Mouse (Mus musculus) thymus, postnatal 36 days (tissue): Measurements from ENCODE around the gene Armc6.
"Not testable (repeated sequence)": the region's sequence is repeated elsewhere in the genome, so short reads cannot be mapped to it uniquely, and the experiment has no call there.

Source experiments
- DNase-seq, 2 experiments: peaks; one replicate each; pipeline ENCODE4 v3.0.0; 2022; ENCODE audit warnings: mixed read lengths in 2 of 2

The Armc6 gene

DNA sequence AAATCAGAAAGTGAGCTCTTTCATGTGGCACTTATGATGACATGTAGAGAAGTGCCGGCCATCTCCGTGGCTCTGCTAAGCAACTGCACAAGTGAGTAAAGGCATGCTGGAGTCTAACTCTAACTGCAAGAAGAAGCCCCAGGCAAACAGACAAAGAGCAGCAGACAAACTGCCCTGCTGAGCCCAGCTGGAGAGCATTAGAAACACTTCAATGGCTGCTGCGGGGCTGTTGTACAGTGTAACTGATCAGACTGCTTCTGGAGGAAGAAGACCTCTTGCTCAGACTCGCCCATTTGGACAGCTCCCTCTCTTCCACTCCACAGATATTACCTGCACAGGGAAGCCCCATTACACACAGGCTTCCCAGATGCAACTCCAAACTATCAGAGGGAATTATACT, 6.3 kb downstream of the Armc6 start:
- DNase-seq, result no peak

DNA sequence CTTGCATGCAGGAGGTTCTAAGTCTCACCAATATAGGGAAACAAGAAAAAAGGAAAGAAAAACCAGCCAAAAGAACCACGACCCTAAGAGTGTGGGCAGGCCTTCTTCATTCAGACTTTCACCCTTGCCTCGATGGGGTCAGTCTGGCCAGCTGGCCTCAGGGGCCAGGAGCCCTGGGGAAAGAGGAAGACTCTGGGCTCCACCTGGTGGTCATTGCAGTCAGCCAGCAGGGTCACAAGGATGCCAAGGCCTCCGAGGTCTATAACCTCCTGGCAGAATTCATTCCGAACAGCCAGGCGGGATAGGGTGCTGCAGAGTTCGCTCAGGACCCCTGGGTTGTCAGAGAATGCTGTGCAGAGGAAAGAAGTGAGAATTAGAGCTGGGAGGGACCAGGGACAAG, 10.9 kb downstream of the Armc6 start:
- peak; percentile 23 for DNase-seq

DNA sequence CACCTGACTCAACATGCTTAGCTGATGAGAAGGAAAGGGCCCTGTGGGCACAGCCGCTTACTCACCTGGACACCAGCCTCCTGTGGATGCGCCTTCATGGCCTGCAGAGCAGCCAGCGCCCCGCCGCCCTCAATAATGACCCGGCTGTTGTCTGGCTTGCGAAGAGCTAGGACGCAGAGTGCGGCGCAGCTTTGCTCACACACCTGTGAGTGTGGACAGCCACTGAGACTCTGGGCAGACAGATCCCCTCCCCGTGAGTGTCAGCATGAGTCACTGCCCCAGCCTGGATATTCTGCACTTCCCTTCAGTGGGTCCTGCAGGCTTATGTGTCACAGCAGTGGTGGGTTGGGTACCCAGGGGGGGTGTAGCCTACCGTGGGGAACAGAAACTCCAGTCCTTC, 12.2 kb downstream of the Armc6 start:
- no peak for DNase-seq

DNA sequence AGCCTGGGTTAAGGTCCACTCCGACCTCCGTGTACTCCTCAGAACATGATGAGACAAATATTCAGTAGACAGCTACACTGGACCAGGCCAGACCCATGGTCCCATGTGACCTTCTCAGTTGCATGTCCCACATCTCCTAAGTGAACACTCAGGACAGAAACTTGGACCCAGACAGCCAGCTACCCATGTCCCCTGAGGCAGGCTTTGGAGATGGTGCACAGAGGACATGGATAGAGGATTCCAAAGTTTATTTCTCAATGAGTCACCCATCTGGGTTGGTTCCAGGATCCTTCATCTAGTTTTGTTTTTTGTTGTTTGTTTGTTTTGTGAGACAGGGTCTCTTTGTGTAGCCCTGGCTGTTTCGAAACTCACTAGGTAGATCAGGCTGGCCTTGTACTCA, 13.4 kb downstream of the Armc6 start:
- no peak for DNase-seq

DNA sequence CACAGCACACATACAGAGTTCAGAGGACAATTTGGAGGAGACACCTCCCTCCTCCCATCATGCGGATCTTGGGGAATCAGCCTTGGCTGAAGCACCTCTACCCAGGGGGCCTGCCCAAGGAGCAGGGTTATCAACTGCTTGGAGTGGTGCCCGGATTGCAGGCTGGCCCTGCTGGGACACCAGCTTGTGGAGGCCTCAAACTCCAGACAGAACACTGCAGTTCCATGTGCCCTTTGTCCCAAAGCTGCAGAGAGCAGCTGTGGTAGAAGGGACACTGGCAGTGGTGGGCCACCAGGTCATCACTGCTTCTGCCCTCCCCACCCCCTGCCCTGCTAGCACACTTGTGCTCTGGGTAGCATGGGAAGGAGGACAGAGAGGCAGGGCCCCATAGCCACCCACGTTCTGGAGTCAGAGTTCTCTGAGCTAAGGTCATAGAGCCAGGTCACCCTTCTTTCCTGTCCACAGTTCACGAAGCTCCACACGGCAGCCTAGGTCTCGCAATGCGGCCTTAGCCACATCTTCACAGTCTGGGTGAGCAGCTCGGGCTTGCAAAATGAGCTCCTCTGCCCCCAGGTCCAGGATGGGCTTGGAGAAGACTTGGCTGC, 13.9 kb downstream of the Armc6 start:
- no peak for DNase-seq

DNA sequence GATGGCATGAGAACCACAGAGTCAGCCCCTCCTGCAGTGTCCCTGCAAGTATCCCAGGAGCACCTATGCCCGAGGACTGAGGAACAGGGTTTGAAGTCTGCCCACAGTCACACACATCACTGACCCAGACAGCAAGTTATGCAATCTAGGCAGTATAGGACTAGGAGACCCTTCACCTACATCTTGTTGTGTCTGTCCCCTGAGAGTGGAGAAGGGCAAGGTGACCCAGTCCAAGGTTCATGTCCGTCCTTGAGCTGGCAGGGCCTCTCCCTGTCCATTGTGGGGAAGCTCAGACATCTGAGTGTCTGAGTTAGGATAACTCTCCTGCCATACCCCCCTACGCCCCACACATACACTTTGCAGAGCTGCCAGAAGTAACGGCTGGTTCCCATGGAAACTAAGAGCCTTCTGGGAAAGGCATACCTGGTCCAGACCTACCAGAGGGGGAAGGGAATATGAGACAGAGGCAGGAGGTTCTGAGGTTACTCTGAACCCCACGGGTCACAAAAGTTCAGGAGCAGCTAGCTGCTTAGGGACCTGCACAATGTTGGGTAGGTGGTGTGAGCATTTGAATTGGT, 15.1 kb downstream of the Armc6 start:
- DNase-seq, result no peak

DNA sequence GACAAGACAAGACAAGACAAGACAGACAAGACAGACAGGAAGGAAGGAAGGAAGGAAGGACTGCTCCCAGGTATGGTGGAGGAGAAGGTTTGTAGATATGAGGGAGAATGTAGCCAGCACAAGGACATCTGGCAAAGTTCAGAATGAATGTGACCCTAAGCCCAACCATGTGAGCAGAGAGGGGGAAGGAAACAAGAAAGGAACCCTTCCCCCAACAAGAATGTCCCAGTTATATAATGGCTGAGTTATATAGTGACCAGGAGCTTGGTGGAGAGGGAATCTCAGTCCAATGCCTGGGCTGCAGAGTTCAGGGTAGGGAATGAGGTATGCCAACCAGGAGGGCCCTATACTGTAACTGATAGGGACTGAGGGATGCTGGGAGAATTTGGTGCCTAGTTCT, 16.8 kb downstream of the Armc6 start:
- DNase-seq, result no peak

DNA sequence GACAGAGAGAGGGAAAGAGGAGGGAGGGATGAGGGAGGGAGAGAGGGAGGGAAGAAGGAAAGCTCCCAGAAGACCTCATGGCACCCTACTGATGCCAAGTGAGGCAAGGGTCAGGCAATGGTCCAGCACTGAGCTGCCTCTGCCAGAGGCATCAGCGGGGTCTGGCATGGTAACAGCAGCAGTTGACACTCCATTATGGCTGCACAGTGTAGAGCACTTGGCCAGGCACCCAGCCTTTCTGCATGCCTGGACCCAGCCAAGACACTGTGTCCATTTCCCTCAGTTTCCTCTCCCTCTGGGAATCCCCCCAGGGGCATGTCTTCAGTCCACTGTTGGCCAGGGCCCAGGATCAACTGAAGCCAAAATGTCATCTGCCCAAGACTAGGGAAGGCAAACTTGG, 17.7 kb downstream of the Armc6 start:
- no peak for DNase-seq

DNA sequence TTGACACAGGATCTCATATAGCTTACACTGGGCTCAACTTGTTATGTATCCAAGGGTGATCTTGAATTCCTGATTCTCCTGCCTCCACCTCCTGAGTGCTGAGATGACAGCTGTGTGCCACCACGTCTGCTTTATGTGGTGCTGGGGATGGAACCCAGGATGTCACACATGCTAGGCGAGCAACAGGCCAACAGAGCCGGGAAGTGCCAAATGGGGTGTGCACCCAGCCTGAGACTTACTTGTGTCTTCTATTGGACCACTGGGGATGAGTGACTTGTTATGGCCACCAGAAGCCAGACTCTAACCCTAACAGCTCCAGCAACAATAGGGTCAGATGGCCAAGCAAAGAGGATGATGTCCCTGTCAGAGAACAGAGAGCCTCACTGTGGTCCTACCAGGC, 18.1 kb downstream of the Armc6 start:
- DNase-seq, result not testable (repeated sequence)

DNA sequence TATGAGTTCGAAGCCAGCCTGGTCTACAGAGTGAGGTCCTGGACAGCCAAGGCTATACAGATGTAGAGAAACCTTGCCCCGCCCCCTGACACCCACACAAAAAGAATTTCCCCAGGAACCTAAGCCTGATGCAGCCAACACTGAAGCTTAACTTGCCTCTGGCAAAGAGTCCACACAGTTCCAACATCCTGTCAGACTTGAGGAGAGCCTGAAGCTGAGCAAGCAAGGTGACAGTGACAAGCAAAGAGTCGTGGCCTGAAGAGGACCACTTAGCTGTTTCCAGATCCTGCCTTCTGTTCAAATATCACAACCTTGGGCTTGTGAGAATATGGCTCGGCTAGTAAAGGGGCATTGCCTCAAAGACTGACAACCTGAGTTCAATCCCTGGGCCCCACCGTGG, 19.2 kb downstream of the Armc6 start:
- no peak for DNase-seq

DNA sequence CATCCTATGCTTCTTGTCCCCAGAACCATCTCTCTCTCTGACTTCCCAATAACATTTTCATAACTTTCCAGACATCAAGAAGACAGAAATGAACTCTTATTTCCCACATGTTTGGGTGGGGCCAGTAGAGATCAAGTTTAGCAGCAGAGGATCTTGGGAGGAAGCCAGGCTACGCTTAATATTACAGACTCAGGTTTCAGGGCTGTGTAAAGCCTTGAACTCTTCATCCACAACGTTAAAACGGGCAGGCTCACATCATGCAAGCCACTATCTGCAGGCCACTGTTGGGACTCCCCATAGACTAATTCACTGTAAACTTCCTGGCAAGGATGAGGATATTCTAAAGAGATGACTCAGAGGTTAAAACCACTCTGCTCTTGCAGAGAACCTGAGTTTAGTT, 19.9 kb downstream of the Armc6 start:
- no peak for DNase-seq

DNA sequence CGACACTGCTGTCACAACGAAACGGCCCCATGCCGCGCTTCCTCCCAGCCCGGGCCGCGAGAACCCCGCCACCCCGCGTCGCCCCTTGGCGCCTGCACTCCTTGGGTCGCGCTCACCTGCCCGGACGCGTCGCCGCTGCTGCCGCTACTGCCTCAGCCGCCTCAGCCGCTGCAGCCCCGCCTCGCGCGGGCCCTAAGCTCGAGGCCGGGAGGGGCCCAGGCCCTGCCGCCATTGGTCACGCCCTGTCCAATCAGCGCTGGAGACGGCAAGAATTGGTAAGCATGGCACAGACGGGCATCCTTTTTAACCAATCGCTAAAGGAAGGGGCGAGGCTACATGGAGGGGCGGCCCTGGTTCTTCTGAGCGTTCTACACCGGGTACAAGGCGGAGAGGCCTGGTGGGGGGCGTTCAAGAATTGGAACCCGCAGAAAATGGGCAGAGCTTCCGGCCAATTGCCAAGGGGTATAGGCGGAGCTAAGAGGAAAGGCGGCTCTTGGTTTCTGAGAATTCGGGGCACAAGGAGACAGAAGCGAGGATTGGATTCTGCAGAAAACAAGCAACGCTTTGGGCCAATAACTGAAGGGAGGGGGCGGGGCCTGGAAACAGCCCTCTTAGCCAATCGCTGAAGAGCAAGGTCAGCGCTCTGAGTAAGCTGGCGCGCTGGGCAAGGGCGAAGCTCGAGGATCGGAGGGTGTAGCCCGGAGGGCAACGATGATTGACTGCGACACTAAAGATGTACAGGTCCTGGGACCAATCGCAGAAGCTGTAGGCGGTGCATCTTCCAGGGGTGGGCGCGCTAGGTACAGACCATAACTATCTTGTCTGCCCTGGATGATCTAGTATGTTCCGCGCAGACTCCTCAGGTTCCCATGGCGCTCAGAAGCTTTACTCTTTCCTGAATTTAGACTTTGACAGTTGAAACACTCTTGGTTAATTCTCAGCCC, 21.9 kb downstream of the Armc6 start, which contains the start of gene Slc25a42:
Slc25a42 (minus strand) TSS at position 194 of the 944 bp plus-strand sequence.
- peak; percentile 93 to 98 for DNase-seq

DNA sequence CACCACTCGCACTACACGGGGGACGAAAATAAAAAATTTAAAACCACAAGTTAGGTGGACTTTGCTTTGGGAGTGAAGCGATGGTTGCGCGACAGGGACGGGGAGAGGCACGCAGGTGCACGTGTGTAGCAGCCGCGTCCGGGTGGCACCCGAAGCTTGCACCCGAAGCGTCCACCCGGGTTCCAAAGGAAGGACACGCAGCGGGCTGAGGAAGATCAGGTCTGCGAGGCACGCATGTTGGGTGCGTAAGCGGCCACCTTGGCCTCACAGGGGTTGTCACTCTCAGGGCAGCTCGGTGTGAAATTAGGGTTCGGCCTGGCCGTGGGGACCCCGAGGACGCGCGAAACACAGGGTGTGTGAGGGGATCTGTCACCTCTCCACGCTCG, 22.5 kb downstream of the Armc6 start:
- DNase-seq, result no peak

DNA sequence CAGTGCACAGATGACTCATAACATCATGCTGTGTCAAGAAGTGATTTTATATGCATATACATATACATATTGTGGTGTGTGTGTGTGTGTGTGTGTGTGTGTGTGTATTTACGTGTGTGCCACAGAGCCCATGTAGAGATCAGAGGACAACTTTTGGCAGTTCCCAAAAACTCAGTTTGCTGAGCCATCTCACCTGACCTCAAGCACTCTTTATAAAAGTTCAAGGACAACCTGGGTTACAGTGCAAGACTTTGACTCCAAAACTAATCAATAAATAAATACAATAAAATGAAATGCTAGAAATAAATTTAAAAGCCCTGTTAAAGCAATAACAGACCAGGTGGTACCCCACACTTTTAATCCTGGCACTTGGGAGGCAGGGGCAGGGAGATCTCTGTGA, 23.0 kb downstream of the Armc6 start:
- DNase-seq, result no peak

DNA sequence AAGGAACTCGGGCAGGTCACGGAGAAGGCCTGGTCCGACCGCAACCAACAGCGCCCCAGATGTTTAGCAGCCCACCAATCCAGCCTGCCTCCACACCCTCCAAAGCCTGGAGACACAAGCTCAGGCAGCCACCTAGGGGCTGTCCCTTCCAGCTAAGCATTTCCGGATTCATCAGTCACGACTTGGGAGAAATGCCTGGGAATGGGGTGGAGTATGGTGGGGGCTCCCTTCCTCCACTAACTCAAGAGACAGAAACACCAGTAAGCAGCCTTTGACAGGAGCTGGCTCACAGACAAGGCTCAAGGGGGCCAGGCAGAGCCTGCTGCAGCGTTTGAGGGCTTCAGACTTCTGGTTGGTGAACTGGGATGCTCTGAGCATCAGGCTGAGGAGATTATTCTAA, 23.7 kb downstream of the Armc6 start:
- DNase-seq, result no peak

DNA sequence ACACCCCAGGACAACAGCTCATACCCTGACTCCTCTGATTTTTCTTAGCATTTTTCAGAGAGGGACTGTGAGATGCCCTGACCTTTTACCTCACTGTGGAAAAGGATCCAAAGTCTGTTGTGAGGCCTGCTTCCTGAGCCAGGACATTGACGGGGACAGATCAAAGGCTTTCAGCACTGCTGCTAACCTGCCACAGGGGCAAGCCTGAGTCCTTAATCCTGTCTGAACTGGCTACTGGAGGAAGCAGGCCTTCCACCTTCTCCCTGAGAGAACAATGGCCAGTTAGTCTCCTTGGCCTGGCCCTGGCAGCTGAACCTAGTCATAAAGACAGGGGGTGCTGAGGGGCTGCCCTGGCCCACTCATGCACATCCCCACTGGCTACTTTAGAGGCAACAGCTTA, 26.1 kb downstream of the Armc6 start:
- no peak for DNase-seq

DNA sequence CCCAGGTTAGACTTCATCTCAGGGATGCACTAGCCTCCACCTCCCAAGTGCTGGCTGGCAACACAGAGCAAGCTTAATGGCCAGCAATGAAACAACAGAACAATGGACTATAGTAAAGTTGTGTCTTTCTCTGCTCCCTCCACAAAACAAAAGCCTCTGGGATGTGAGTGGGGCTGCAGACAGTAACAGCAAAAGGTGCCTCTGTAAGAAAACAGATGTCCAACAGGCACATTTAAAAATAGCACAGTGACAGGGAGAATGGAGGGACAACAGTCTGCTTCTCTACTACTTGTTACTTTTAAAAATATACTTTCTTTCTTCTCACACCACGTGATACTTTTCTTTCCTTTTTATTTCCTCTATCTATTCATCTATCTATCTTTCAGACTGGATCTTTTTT, 29.5 kb downstream of the Armc6 start:
- no peak for DNase-seq

DNA sequence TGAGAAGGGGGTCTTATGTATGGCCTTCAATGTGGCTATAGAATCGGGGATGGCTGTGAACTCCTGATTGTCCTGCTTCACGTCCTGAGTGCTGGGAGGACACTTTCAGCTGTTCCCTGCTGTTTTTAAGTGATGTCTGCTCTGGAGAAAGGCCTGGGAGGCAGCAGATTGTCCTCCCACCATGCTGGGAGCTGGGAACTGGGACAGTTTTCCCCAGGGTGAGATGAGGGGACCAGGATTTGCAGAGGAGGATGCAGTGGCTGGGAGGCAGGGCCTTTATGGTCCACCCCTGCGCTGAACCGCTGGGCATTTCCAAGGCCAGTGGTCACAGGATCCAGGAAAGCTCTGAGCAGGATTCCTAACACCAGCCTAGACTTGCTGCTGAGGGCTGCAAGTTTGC, 31.2 kb downstream of the Armc6 start:
- no peak for DNase-seq

DNA sequence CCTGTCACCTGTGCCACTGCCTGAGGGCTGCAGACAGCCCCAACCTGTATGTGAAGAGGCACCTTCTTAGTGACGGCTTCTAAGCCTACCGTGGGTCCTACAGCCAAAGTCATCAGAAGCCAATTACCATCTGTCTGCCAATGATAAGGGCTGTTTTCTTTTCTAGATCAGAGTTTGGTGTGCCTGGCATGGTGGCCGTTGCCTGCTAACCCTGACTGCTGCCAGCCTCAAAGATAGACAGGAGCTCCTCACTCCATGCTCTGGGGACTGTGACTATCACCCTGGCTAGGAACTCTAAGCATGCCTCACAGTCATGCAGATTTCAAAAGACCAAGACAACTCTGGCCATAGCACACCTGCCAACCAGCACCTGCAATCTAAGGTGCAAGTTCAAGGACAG, 32.8 kb downstream of the Armc6 start:
- no peak for DNase-seq

DNA sequence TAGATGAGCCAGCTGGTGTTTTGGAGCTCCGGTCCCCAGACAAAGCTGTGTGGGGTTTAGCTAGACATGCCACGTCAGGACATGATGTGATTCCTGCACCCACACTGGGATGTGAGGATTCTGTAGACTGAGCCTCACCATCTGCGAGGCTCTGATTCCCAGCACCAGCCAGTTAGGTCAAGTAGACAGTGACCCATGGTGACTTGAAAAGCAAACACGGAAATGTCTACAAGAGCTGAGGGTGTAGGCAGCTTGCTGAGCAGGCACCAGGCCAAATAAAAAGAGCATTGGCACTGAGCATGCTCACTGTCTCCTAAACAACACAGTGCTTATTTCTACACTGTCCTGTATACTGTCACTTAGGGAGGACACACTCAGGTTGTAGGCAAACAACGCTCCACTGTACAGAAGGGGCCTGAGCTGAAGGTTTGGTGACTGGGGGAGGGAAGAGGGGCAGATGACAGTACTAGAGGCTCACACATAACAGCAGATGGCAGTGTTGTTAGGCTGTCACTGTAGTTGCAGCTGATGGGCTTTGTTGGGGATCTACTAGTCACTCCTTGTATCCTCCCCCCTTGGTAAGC, 34.1 kb downstream of the Armc6 start:
- no peak for DNase-seq

DNA sequence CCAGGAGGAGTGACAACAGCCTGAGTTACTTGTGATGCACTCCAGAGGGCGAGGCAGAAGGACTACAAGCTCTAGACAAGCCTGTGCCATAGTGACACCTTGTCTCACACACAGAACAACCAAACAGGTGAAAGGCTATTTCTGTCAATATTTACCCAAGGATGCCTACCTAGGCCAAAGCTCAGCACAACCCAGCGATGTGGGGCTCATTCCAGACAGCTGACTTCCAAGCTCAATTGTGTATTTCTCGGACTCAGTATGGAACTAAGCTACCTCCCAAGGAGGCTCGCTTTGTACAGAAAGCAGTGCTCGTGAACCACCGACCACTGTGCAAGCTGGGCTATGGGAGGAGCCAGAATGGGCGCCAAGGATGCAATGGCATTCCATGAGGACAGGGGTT, 36.7 kb downstream of the Armc6 start:
- DNase-seq, result no peak

DNA sequence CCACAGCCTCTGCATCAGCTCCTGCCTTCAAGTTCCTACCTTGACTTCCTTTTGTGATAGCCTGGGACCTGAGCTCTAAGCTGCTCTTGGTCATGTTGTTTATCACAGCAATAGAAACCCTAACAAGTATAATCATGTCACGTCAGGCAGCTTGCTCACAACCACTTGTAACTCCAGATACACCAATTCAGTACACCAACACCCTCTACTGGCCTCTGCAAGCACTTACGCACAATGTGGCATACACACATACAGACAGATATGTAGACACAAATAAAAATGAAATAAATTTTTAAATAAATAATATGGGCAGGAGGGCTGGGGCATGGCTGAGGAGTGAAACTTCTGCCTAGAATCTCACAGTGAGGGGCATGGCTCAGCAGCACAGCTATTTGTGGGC, 38.5 kb downstream of the Armc6 start:
- DNase-seq, result no peak

DNA sequence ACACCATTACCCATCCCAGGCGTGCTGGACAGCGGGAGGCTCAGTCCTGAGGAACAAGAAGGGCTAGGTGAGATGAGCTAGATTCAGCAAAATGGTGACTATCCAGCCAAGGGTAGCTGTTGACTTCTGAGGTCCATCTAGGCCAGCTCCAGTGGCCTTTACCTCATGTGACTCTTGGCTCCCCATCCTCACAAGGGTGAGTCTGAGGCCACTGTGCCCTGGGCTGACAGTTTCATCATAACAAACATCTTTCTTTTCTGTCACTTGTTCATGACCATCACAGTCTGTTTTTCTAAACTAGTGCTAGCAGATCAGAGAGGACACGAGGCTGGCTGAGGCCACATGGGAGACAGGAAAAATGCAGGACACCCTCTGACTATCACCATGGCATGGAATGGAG, 40.1 kb downstream of the Armc6 start:
- no peak for DNase-seq

DNA sequence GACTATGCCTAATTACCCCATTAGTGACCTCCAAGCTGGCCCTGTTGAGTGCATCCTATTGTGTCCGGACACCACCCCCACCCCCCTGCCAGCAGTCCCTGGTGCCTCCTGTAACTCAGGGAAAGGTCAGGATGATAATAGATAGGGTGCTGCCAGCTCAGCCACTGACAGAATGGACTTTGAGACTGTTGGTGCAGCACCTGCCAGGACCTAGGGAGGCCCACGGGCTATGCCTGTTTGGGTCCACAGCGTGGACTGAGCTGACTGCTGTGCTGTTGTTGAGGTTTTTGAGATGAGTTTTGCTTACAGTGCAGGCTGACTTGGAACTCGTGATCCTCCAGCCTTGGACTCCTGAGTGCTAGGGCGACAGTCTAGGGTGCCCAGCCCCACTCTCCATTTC, 41.0 kb downstream of the Armc6 start:
- no peak for DNase-seq
